Mouse (Mus musculus): ENCODE data around the gene Myl3. TPM values are rescaled to one million over a fixed set of nuclear protein-coding genes. Genes with fewer than 3 reads are reported as not detected.

The Myl3 gene
- not detected in 2 replicates for total RNA-seq (2014; fragmentation: Nextera tagmentation)
- not detected in 2 replicates for total RNA-seq (2017)

- no peak for ATAC-seq (replicated peaks; ENCODE audit: low FRiP score, low TSS enrichment, poor library complexity, severe bottlenecking)
Measured at GRCm38 (mm10) chr9:110741711-110742294, at the start of gene Myl3. Gene Myl3, plus strand, starts transcription at chr9:110741861.

- ATAC-seq (replicated peaks; ENCODE audit: low FRiP score, low TSS enrichment, poor library complexity, severe bottlenecking), result no peak
Measured at GRCm38 (mm10) chr9:110695165-110695755, 46.4 kb upstream of the Myl3 start.

GRCm38 (mm10) chr9:110696427-110696826 lies 45.2 kb upstream of the Myl3 start:
- ATAC-seq (replicated peaks; ENCODE audit: low FRiP score, low TSS enrichment, poor library complexity, severe bottlenecking), result no peak

GRCm38 (mm10) chr9:110697465-110697864 lies 44.2 kb upstream of the Myl3 start:
- ATAC-seq (replicated peaks; ENCODE audit: low FRiP score, low TSS enrichment, poor library complexity, severe bottlenecking), result no peak

GRCm38 (mm10) chr9:110699574-110699973 lies 42.1 kb upstream of the Myl3 start:
- ATAC-seq (replicated peaks; ENCODE audit: low FRiP score, low TSS enrichment, poor library complexity, severe bottlenecking), result 0 out of 2 replicates have a peak, but pooled peaks have one; percentile 50

- no peak for ATAC-seq (replicated peaks; ENCODE audit: low FRiP score, low TSS enrichment, poor library complexity, severe bottlenecking)
Measured at GRCm38 (mm10) chr9:110701114-110702032, 40.3 kb upstream of the Myl3 start.

GRCm38 (mm10) chr9:110702848-110703247 lies 38.8 kb upstream of the Myl3 start:
- peak; percentile 62; the same call in 1 of the 2 replicates for ATAC-seq (replicated peaks; ENCODE audit: low FRiP score, low TSS enrichment, poor library complexity, severe bottlenecking)

GRCm38 (mm10) chr9:110703951-110704350 lies 37.7 kb upstream of the Myl3 start:
- no peak for ATAC-seq (replicated peaks; ENCODE audit: low FRiP score, low TSS enrichment, poor library complexity, severe bottlenecking)

GRCm38 (mm10) chr9:110706784-110707183 lies 34.9 kb upstream of the Myl3 start:
- ATAC-seq (replicated peaks; ENCODE audit: low FRiP score, low TSS enrichment, poor library complexity, severe bottlenecking), result no peak

- peak; percentile 94 for ATAC-seq (replicated peaks; ENCODE audit: low FRiP score, low TSS enrichment, poor library complexity, severe bottlenecking)
Measured at GRCm38 (mm10) chr9:110709640-110710258, 31.9 kb upstream of the Myl3 start.

GRCm38 (mm10) chr9:110711532-110711931 lies 30.1 kb upstream of the Myl3 start:
- no peak for ATAC-seq (replicated peaks; ENCODE audit: low FRiP score, low TSS enrichment, poor library complexity, severe bottlenecking)

GRCm38 (mm10) chr9:110711996-110712395 lies 29.7 kb upstream of the Myl3 start:
- ATAC-seq (replicated peaks; ENCODE audit: low FRiP score, low TSS enrichment, poor library complexity, severe bottlenecking), result no peak

- no peak for ATAC-seq (replicated peaks; ENCODE audit: low FRiP score, low TSS enrichment, poor library complexity, severe bottlenecking)
Measured at GRCm38 (mm10) chr9:110712545-110712944, 29.1 kb upstream of the Myl3 start.

GRCm38 (mm10) chr9:110713389-110713788 lies 28.3 kb upstream of the Myl3 start:
- ATAC-seq (replicated peaks; ENCODE audit: low FRiP score, low TSS enrichment, poor library complexity, severe bottlenecking), result no peak

GRCm38 (mm10) chr9:110715426-110715825 lies 26.2 kb upstream of the Myl3 start:
- ATAC-seq (replicated peaks; ENCODE audit: low FRiP score, low TSS enrichment, poor library complexity, severe bottlenecking), result no peak

GRCm38 (mm10) chr9:110716775-110717174 lies 24.9 kb upstream of the Myl3 start:
- ATAC-seq (replicated peaks; ENCODE audit: low FRiP score, low TSS enrichment, poor library complexity, severe bottlenecking), result peak; percentile 71

GRCm38 (mm10) chr9:110718071-110718470 lies 23.6 kb upstream of the Myl3 start:
- ATAC-seq (replicated peaks; ENCODE audit: low FRiP score, low TSS enrichment, poor library complexity, severe bottlenecking), result no peak

GRCm38 (mm10) chr9:110718810-110719209 lies 22.9 kb upstream of the Myl3 start:
- ATAC-seq (replicated peaks; ENCODE audit: low FRiP score, low TSS enrichment, poor library complexity, severe bottlenecking), result no peak

- no peak for ATAC-seq (replicated peaks; ENCODE audit: low FRiP score, low TSS enrichment, poor library complexity, severe bottlenecking)
Measured at GRCm38 (mm10) chr9:110719977-110720376, 21.7 kb upstream of the Myl3 start.

- no peak for ATAC-seq (replicated peaks; ENCODE audit: low FRiP score, low TSS enrichment, poor library complexity, severe bottlenecking)
Measured at GRCm38 (mm10) chr9:110722060-110722459, 19.6 kb upstream of the Myl3 start.

All from megakaryocyte-erythroid progenitor cell, adult 5-6 weeks (primary cell).